Mouse (Mus musculus) testis, adult 2 months (tissue): ENCODE data around the gene Nucb1.

Experiments used
- CTCF ChIP-seq: fragments of 200-500 bp; IDR thresholded peaks from 2 replicates; pipeline ENCODE4 v1.5.1; 2012; ENCODE audit warnings: low read depth, mild to moderate bottlenecking, inconsistent platforms, low read length, moderate library complexity; ENCODE audit not compliant: control insufficient read depth, insufficient read depth, insufficient replicate concordance
- POLR2A ChIP-seq: fragments of 200-500 bp; IDR thresholded peaks from 2 replicates; pipeline ENCODE4 v1.6.1; 2012; ENCODE audit warnings: low read depth, mild to moderate bottlenecking, inconsistent platforms, low read length, moderate library complexity; ENCODE audit not compliant: control insufficient read depth

DNA sequence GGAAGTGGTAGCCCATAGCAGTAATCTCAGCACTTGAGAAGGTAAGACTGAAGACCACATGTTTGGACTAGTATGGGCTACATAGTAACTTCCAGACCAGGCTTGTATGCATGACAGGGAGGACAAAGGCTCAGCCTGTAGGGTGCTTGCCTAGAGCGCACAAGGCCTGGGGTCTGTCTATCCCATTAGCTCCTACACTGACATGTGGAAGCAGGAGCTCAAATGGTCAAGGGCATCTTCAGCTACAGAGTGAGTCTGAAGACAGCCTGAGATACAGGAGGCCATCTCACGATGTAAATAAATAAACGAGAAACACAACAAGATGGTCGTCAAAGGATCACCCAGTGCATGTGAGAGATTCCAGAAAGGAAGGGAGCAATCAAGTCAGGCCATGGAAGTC, 47.9 kb downstream of the Nucb1 start:
- no peak for TF ChIP-seq POLR2A
- no peak for TF ChIP-seq CTCF
